In genomic region chrX:136060698-136061097, GRCm38 (mm10) we compare ENCODE assay signal across 22 mouse cellular contexts. TPM values are rescaled to one million over a fixed set of nuclear protein-coding genes. Genes with fewer than 3 reads are reported as not detected.
"Had no signal": no experiment of that assay in that cellular context is flagged by ENCODE, and none has a peak within 500 bp of the region (broad histone marks: within the 10 kb centered on the region; RNA-seq: fewer than 3 reads in every experiment).

No protein-coding gene starts in this region.

- H3K4me1 ChIP-seq: hindbrain, embryonic 13.5 days; kidney, embryonic 15.5 days; limb, embryonic 13.5 days; liver, embryonic 15.5 days; megakaryocyte, embryonic 14.5 days; midbrain, embryonic 15.5 days; neural tube, embryonic 13.5 days; stomach, embryonic 15.5 days had no signal

- H3K27me3 ChIP-seq: liver, embryonic 15.5 days; midbrain, embryonic 15.5 days; stomach, embryonic 15.5 days had no signal

- H3K9ac ChIP-seq: hindbrain, embryonic 13.5 days; kidney, embryonic 15.5 days; limb, embryonic 13.5 days; liver, embryonic 15.5 days; midbrain, embryonic 15.5 days; neural tube, embryonic 13.5 days; stomach, embryonic 15.5 days had no signal

- H3K27ac ChIP-seq: hindbrain, embryonic 13.5 days; hindbrain, postnatal 0 days; kidney, embryonic 15.5 days; limb, embryonic 13.5 days; macrophage; midbrain, embryonic 15.5 days; neural tube, embryonic 13.5 days; stomach, embryonic 15.5 days had no signal

- H3K36me3 ChIP-seq: hindbrain, embryonic 13.5 days; kidney, embryonic 15.5 days; limb, embryonic 13.5 days; liver, embryonic 15.5 days; midbrain, embryonic 15.5 days; neural tube, embryonic 13.5 days; stomach, embryonic 15.5 days had no signal

- DNase-seq: kidney, adult 2 months; kidney, postnatal 14 days; left cerebral cortex, postnatal 4 days; retina, postnatal 1 day; right cerebral cortex, postnatal 4 days; thymus, postnatal 4 days had no signal

- H3K4me3 ChIP-seq: hindbrain, embryonic 13.5 days; kidney, embryonic 15.5 days; limb, embryonic 13.5 days; liver, embryonic 15.5 days; megakaryocyte, embryonic 14.5 days; midbrain, embryonic 15.5 days; neural tube, embryonic 13.5 days; stomach, embryonic 15.5 days had no signal

- H3K4me2 ChIP-seq: hindbrain, embryonic 13.5 days; kidney, embryonic 15.5 days; limb, embryonic 13.5 days; liver, embryonic 15.5 days; midbrain, embryonic 11.5 days; midbrain, embryonic 15.5 days; neural tube, embryonic 13.5 days; stomach, embryonic 15.5 days had no signal

- ATAC-seq: hindbrain, postnatal 0 days; midbrain, embryonic 15.5 days had no signal

- H3K9me3 ChIP-seq: hindbrain, embryonic 13.5 days; kidney, embryonic 15.5 days; limb, embryonic 13.5 days; liver, embryonic 15.5 days; megakaryocyte, embryonic 14.5 days; midbrain, embryonic 15.5 days; neural tube, embryonic 13.5 days; stomach, embryonic 15.5 days had no signal

RNA-seq across cellular contexts. Expression of gene Bex2, which starts 7.3 kb away (rescaled TPM):
- total RNA-seq: monocyte, adult 5-6 weeks had no signal
- polyA plus RNA-seq: macrophage had no signal

RNA-seq across cellular contexts. Expression of gene Nxf3, which starts 24.4 kb away (rescaled TPM):
- total RNA-seq: hindbrain, postnatal 0 days; layer of hippocampus, adult 8-10 months; layer of hippocampus, postnatal 14 days; left cerebral cortex, adult 18-20 months; monocyte, adult 5-6 weeks had no signal
- polyA plus RNA-seq: hindbrain, embryonic 13.5 days; hindbrain, postnatal 0 days; kidney, adult 2 months; kidney, embryonic 15.5 days; large intestine, adult 2 months; limb, embryonic 13.5 days; macrophage; midbrain, embryonic 11.5 days; midbrain, embryonic 15.5 days; neural tube, embryonic 13.5 days; stomach, embryonic 15.5 days had no signal

RNA-seq across cellular contexts. Expression of gene Arxes1, which starts 27.5 kb away (rescaled TPM):
- total RNA-seq: monocyte, adult 5-6 weeks had no signal
- polyA plus RNA-seq: macrophage had no signal
